In genomic region chr8:13200301-13201012, GRCm38 (mm10) we compare ENCODE assay signal across 7 mouse cellular contexts. TPM values are rescaled to one million over a fixed set of nuclear protein-coding genes. Genes with fewer than 3 reads are reported as not detected.
DNase-seq lines count a peak whose midpoint lies in the region; ATAC-seq lines count a peak whose summit lies in the region.

Gene Grtp1 (minus strand): TSS chr8:13200620.

- peaks cover 25% of the 10 kb centered on the region for H3K27me3 ChIP-seq in hindbrain, embryonic 11.5 days (ENCODE audit: control insufficient read depth, insufficient read depth, low read length)
- H3K27me3 ChIP-seq in limb, embryonic 12.5 days, result peaks cover 48% of the 10 kb centered on the region
- H3K27me3 ChIP-seq in midbrain, embryonic 11.5 days (ENCODE audit: control insufficient read depth, insufficient read depth, low read length), result peaks cover 22% of the 10 kb centered on the region
- peaks cover 14% of the 10 kb centered on the region; the same call in 1 of the 2 replicates for H3K27me3 ChIP-seq in stomach, embryonic 16.5 days (ENCODE audit: control insufficient read depth, insufficient read depth, low read length)

- DNase-seq in CD4-positive, CD25-positive, alpha-beta regulatory T cell, adult 2 months (ENCODE audit: low read depth, low spot score), result peak; percentile 52
- DNase-seq in R1 (ENCODE audit: low read depth, low spot score), result peak; percentile 78
- peak; percentile 72 for DNase-seq in hindbrain, embryonic 11.5 days (ENCODE audit: low spot score)
- DNase-seq in midbrain, embryonic 11.5 days (ENCODE audit: low spot score, missing footprints), result peak; percentile 95

- no peaks in the 10 kb centered on the region for H3K4me1 ChIP-seq in hindbrain, embryonic 11.5 days (replicated peaks; ENCODE audit: control insufficient read depth, insufficient read depth, low read length)
- H3K4me1 ChIP-seq in limb, embryonic 12.5 days (replicated peaks), result peaks cover 9% of the 10 kb centered on the region; the same call in 1 of the 2 replicates
- peaks cover 6% of the 10 kb centered on the region; the same call in 1 of the 2 replicates for H3K4me1 ChIP-seq in midbrain, embryonic 11.5 days (ENCODE audit: control insufficient read depth, insufficient read depth, low read length)
- H3K4me1 ChIP-seq in stomach, embryonic 16.5 days (ENCODE audit: control insufficient read depth, insufficient read depth, low read length), result peaks cover 4% of the 10 kb centered on the region; the same call in 1 of the 2 replicates

- H3K4me3 ChIP-seq in hindbrain, embryonic 11.5 days (ENCODE audit: low read depth, low read length), result peak within 1 kb of the TSS; percentile 78
- peak within 1 kb of the TSS; percentile 82 for H3K4me3 ChIP-seq in limb, embryonic 12.5 days (replicated peaks)
- peak within 1 kb of the TSS; percentile 78 for H3K4me3 ChIP-seq in midbrain, embryonic 11.5 days (ENCODE audit: low read depth, low read length)
- peak within 1 kb of the TSS; percentile 71 for H3K4me3 ChIP-seq in stomach, embryonic 16.5 days (replicated peaks; ENCODE audit: low read length)

- ATAC-seq in erythroblast, adult 5-6 weeks (replicated peaks; ENCODE audit: low FRiP score, poor library complexity, severe bottlenecking), result peak; percentile 7; the same call in 1 of the 2 replicates
- peak; percentile 82 for ATAC-seq in hindbrain, embryonic 11.5 days (ENCODE audit: low FRiP score)
- ATAC-seq in limb, embryonic 12.5 days (ENCODE audit: insufficient number of reproducible peaks, insufficient read depth, low FRiP score, low TSS enrichment, low read depth), result peak; percentile 67
- peak; percentile 87 for ATAC-seq in midbrain, embryonic 11.5 days (ENCODE audit: low FRiP score)
- ATAC-seq in stomach, embryonic 16.5 days (ENCODE audit: insufficient read depth, low FRiP score), result peak; percentile 67

- H3K9me3 ChIP-seq in hindbrain, embryonic 11.5 days (ENCODE audit: control insufficient read depth, low read length), result no peaks in the 10 kb centered on the region
- no peaks in the 10 kb centered on the region for H3K9me3 ChIP-seq in limb, embryonic 12.5 days
- no peaks in the 10 kb centered on the region for H3K9me3 ChIP-seq in midbrain, embryonic 11.5 days (ENCODE audit: control insufficient read depth, low read length)
- H3K9me3 ChIP-seq in stomach, embryonic 16.5 days (replicated peaks; ENCODE audit: control insufficient read depth, low read length), result no peaks in the 10 kb centered on the region

- peak within 1 kb of the TSS; percentile 94 for H3K4me2 ChIP-seq in hindbrain, embryonic 11.5 days (replicated peaks; ENCODE audit: low read depth, low read length)
- peak within 1 kb of the TSS; percentile 85 for H3K4me2 ChIP-seq in limb, embryonic 12.5 days
- peak within 1 kb of the TSS; percentile 90 for H3K4me2 ChIP-seq in midbrain, embryonic 11.5 days
- H3K4me2 ChIP-seq in stomach, embryonic 16.5 days (ENCODE audit: low read depth, low read length), result peak within 1 kb of the TSS; percentile 92

- H3K9ac ChIP-seq in hindbrain, embryonic 11.5 days (ENCODE audit: low read depth, low read length), result peak within 1 kb of the TSS; percentile 73
- H3K9ac ChIP-seq in limb, embryonic 12.5 days (replicated peaks), result peak within 1 kb of the TSS; percentile 76
- peak within 1 kb of the TSS; percentile 74 for H3K9ac ChIP-seq in midbrain, embryonic 11.5 days (ENCODE audit: low read length)
- H3K9ac ChIP-seq in stomach, embryonic 16.5 days (ENCODE audit: low read length), result peak within 1 kb of the TSS; percentile 73

- WGBS in hindbrain, embryonic 11.5 days, result under 1% methylated on average over 42 of the region's 58 CpGs
- under 1% methylated on average over 55 of the region's 58 CpGs for WGBS in limb, embryonic 12.5 days
- WGBS in midbrain, embryonic 11.5 days, result 1% methylated on average over 58 of the region's 58 CpGs
- under 1% methylated on average over 57 of the region's 58 CpGs for WGBS in stomach, embryonic 16.5 days

- H3K36me3 ChIP-seq in hindbrain, embryonic 11.5 days (ENCODE audit: control insufficient read depth, insufficient read depth, low read length), result no peaks in the 10 kb centered on the region
- H3K36me3 ChIP-seq in limb, embryonic 12.5 days, result no peaks in the 10 kb centered on the region
- H3K36me3 ChIP-seq in midbrain, embryonic 11.5 days (ENCODE audit: control insufficient read depth, insufficient read depth, low read length), result no peaks in the 10 kb centered on the region
- no peaks in the 10 kb centered on the region for H3K36me3 ChIP-seq in stomach, embryonic 16.5 days (ENCODE audit: control insufficient read depth, insufficient read depth, low read length)

- H3K27ac ChIP-seq in hindbrain, embryonic 11.5 days (ENCODE audit: low read depth, low read length), result no peak within 1 kb of the TSS
- H3K27ac ChIP-seq in limb, embryonic 12.5 days, result no peak within 1 kb of the TSS
- H3K27ac ChIP-seq in midbrain, embryonic 11.5 days (ENCODE audit: low read depth, low read length), result no peak within 1 kb of the TSS
- H3K27ac ChIP-seq in stomach, embryonic 16.5 days (ENCODE audit: low read length), result peak within 1 kb of the TSS; percentile 42

RNA-seq across cellular contexts. Expression of gene Grtp1, which starts in this region (rescaled TPM):
- 5.0 and 6.3 TPM in 2 replicates for total RNA-seq in erythroblast, adult 5-6 weeks (2015; ENCODE audit: low replicate concordance)
- 1.6 and 4.3 TPM in 2 replicates for total RNA-seq in erythroblast, adult 5-6 weeks (2017; ENCODE audit: low replicate concordance)
- 12.9 and 13.0 TPM in 2 replicates for polyA plus RNA-seq in hindbrain, embryonic 11.5 days (2014; fragmentation: Nextera tagmentation; extraction: Ambion mirVana)
- 14.2 and 14.6 TPM in 2 replicates for polyA plus RNA-seq in limb, embryonic 12.5 days (2016; fragmentation: Nextera tagmentation; extraction: Ambion mirVana)
- 20.9 and 22.0 TPM in 2 replicates for polyA plus RNA-seq in midbrain, embryonic 11.5 days (2014; fragmentation: Nextera tagmentation; extraction: Ambion mirVana)
- polyA plus RNA-seq in stomach, embryonic 16.5 days (2015; fragmentation: Nextera tagmentation; extraction: Ambion mirVana), result 22.6 and 25.5 TPM in 2 replicates

Comparison
In these comparisons a context has a peak if more than half of its experiments do, and no peak if none do; other contexts are left out.
1. ATAC-seq: peak in every context shown above with its lines; median percentile 87 in midbrain, embryonic 11.5 days; 82 in hindbrain, embryonic 11.5 days; 67 in limb, embryonic 12.5 days; 67 in stomach, embryonic 16.5 days; 7 in erythroblast, adult 5-6 weeks.